Mouse (Mus musculus) C2C12 (cell line): ENCODE measurements around the gene Uncx.

Experiments
- CTCF ChIP-seq: IDR thresholded peaks from one replicate; pipeline ENCODE4 v1.5.1; 2011; ENCODE audit not compliant: control insufficient read depth, insufficient read depth, insufficient read length
- MAX ChIP-seq: IDR thresholded peaks from one replicate; pipeline ENCODE4 v1.6.1; 2011; ENCODE audit warnings: mild to moderate bottlenecking, control low read depth

- TF ChIP-seq CTCF (no peak), MAX (no peak)
Measured at GRCm38 (mm10) chr5:139581308-139581868, 38.1 kb downstream of the Uncx start.
